8 mouse cellular contexts compared by ENCODE assay signal in the genomic region with DNA sequence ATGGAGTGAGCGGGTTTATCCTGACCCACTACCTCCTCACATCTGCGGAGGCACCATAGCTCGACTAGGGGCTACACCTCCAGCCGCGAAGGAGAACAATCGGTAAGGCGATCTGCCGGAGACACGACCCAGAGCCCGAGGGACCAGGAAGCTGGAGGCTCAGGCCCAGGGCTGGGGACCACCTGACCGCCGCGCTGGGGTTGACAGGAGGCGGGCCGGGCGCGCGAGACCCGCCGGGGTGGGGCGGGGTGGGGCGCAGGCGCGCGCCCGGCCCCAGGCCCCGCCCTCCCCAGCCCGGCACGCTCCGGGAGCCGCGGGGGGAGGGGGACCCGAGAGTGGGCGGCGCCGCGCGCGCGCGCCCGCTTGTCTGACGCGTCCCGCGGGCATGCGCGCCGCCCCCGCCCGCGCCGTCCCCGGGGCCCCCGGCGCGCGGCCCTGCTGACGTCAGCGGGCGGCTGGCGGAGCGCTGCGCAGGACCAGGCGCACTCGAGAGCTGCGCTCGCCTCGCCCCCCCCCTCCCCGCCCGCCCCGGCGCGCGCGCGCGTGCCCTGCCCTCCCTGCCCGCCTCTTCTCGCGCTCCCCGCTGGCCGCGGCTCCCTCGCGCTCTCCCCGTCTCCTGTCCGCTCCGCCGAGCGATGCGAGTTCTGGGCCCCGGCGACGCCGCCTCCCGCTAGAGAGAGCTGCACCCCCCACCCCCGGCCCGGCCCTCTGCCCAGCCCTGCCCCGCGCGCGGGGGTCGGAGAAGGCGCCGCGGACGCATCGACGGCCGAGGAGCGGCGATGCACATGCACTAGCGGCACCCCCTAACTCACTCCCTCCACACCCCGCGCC. TPM values are rescaled to one million over a fixed set of nuclear protein-coding genes. Genes with fewer than 3 reads are reported as not detected.
DNase-seq lines count a peak whose midpoint lies in the region; ATAC-seq and TF ChIP-seq lines count a peak whose summit lies in the region.

No protein-coding gene starts in this region.

- peaks cover 16% of the 10 kb centered on the region for H3K4me1 ChIP-seq in hindbrain, embryonic 16.5 days (ENCODE audit: control insufficient read depth, insufficient read depth, low read depth, low read length)

- intact Hi-C loops in gastrocnemius, adult 2 months (cut with DNase I): loop anchor here (5.0 kb wide), 2 partner anchors 122 to 148 kb away; no protein-coding TSS in a partner anchor

- H3K27ac ChIP-seq in gastrocnemius, adult 2 months: peak overlapping the region; percentile 84
- peak overlapping the region; percentile 98 for H3K27ac ChIP-seq in hindbrain, embryonic 16.5 days (ENCODE audit: low read depth, low read length)

- TF ChIP-seq CTCF in gastrocnemius, adult 2 months (IDR thresholded peaks at IDR 0.05): no peak

- H3K4me2 ChIP-seq in hindbrain, embryonic 16.5 days (ENCODE audit: low read length): peak overlapping the region; percentile 70

- 2% methylated on average over 39 of the region's 116 CpGs for WGBS in hindbrain, embryonic 16.5 days

- no peaks in the 10 kb centered on the region for H3K36me3 ChIP-seq in hindbrain, embryonic 16.5 days (ENCODE audit: control insufficient read depth, insufficient read depth, low read length)

- H3K27me3 ChIP-seq in hindbrain, embryonic 16.5 days (replicated peaks; ENCODE audit: control insufficient read depth, insufficient read depth, low read length): no peaks in the 10 kb centered on the region

- H3K9ac ChIP-seq in hindbrain, embryonic 16.5 days (ENCODE audit: low read depth, low read length): peak overlapping the region; percentile 96

- DNase-seq in adrenal gland, adult (ENCODE audit: inconsistent age in 2 of 2, low spot score in 1 of 2): peak; percentile 90 to 94
- DNase-seq in cerebellum, postnatal 36 days: peak; percentile 88 to 95
- DNase-seq in gastrocnemius, adult 2 months: peak; percentile 95
- DNase-seq in left cerebral cortex, adult 8-10 months (ENCODE audit: low spot score in 2 of 2): peak; percentile 73 to 89
- peak; percentile 82 to 85 for DNase-seq in right cerebral cortex, postnatal 36 days (ENCODE audit: low spot score in 2 of 2)

- peak overlapping the region; percentile 86 for H3K4me3 ChIP-seq in gastrocnemius, adult 2 months
- H3K4me3 ChIP-seq in hindbrain, embryonic 16.5 days (ENCODE audit: low read length): peak overlapping the region; percentile 86

- peak; percentile 89 for ATAC-seq in hindbrain, embryonic 16.5 days
- peak; percentile 51 for ATAC-seq in megakaryocyte progenitor cell, adult 5-6 weeks (replicated peaks; ENCODE audit: poor library complexity)
- no peak for ATAC-seq in activated CD4-positive, CD25-positive, alpha-beta regulatory T cell, adult 4 months

- no peaks in the 10 kb centered on the region for H3K9me3 ChIP-seq in hindbrain, embryonic 16.5 days (ENCODE audit: control insufficient read depth, low read length)

RNA-seq across cellular contexts. Expression of a gene that starts 0.5 kb away (rescaled TPM):
- 1 to 10 TPM; 7.5 to 7.7 TPM for total RNA-seq in gastrocnemius, adult 2 months (2021)
- 215 and 237 TPM in 2 replicates for polyA plus RNA-seq in hindbrain, embryonic 16.5 days (2015; fragmentation: Nextera tagmentation; extraction: Ambion mirVana)
- 100 to 1,000 TPM; 673 to 703 (median 694) TPM for total RNA-seq in left cerebral cortex, adult 8-10 months (2022)
- total RNA-seq in megakaryocyte progenitor cell, adult 5-6 weeks (2015): not detected in 2 replicates
- total RNA-seq in megakaryocyte progenitor cell, adult 5-6 weeks (2017): not detected in 2 replicates
- polyA plus RNA-seq in activated CD4-positive, CD25-positive, alpha-beta regulatory T cell, adult 4 months (2017; shearing (Covaris generic)): 1 to 10 TPM in 1 of 2 experiments, not detected in 1; 1.0 TPM

Comparison
In these comparisons a context has a peak if more than half of its experiments do, and no peak if none do; other contexts are left out.
1. RNA of a gene that starts 0.5 kb away (total RNA-seq): 673 to 703 TPM in left cerebral cortex, adult 8-10 months; 7.5 to 7.7 TPM in gastrocnemius, adult 2 months and not detected in megakaryocyte progenitor cell, adult 5-6 weeks; every median in the first group is over 10 times any median in the second.
2. Peak in every context shown above with its lines, with median percentiles within 50 percentile points of each other: DNase-seq.